Mouse (Mus musculus) kidney, postnatal 0 days (tissue): Measurements from ENCODE around the gene Arhgef18. TPM values are rescaled to one million over a fixed set of nuclear protein-coding genes. Genes with fewer than 3 reads are reported as not detected.
A peak's percentile ranks its signal among the peaks of the same experiment; 100 is the strongest.

ENCODE experiments used
- ATAC-seq: fragments of 200-750 bp; cut with Nextera tagmentation; replicated peaks from 2 replicates; pipeline ENCODE4 v1.8.0; 2017; ENCODE audit warnings: low read depth, moderate number of reproducible peaks, moderate TSS enrichment, moderate library complexity; ENCODE audit not compliant: low FRiP score
- DNase-seq: peaks from one replicate; pipeline ENCODE4 v3.0.0-alpha.2; 2016; ENCODE audit warnings: low spot score
- H3K27ac ChIP-seq: fragments of 300-500 bp; sonication (generic); 2 replicates; pipeline ENCODE4 v1.5.1; 2014; ENCODE audit warnings: mild to moderate bottlenecking
- H3K27me3 ChIP-seq: fragments of 300-500 bp; sonication (generic); 2 replicates; pipeline ENCODE4 v1.6.1; 2014; ENCODE audit warnings: low read length, mixed read lengths; ENCODE audit not compliant: insufficient read depth
- H3K36me3 ChIP-seq: fragments of 300-500 bp; sonication (generic); 2 replicates; pipeline ENCODE4 v1.6.1; 2014; ENCODE audit warnings: low read length, mixed read lengths; ENCODE audit not compliant: insufficient read depth
- H3K4me1 ChIP-seq: fragments of 300-500 bp; sonication (generic); replicated peaks from 2 replicates; pipeline ENCODE4 v1.6.1; 2014; ENCODE audit warnings: antibody characterized with exemption, low read length, mixed read lengths; ENCODE audit not compliant: insufficient read depth
- H3K4me2 ChIP-seq: fragments of 300-500 bp; sonication (generic); 2 replicates; pipeline ENCODE4 v1.6.1; 2014; ENCODE audit warnings: mild to moderate bottlenecking, low read length, moderate library complexity, mixed read lengths
- H3K4me3 ChIP-seq: fragments of 300-500 bp; sonication (generic); replicated peaks from 2 replicates; pipeline ENCODE4 v1.5.1; 2014; ENCODE audit warnings: low read depth, low read length
- H3K9ac ChIP-seq: fragments of 300-500 bp; sonication (generic); 2 replicates; pipeline ENCODE4 v1.6.1; 2014; ENCODE audit warnings: low read depth, low read length
- H3K9me3 ChIP-seq: fragments of 300-500 bp; sonication (generic); replicated peaks from 2 replicates; pipeline ENCODE4 v1.6.1; 2016; ENCODE audit warnings: low read length, inconsistent platforms, mixed read lengths
- CTCF ChIP-seq: IDR thresholded peaks from 2 replicates; pipeline ENCODE4 v1.5.1; 2016; ENCODE audit warnings: antibody characterized with exemption, low read depth, mild to moderate bottlenecking, moderate library complexity
- WGBS: fragments of 180-500 bp; shearing (Covaris S2); extraction: QIAGEN DNeasy Blood & Tissue Kit; methylation state at CpG from one replicate; pipeline ENCODE4 v1.1.7; 2014; 5-methylcytosine and 5-hydroxymethylcytosine counted together
- polyA plus RNA-seq: library from polyadenylated mRNA; unstranded; fragments of >200 nt; fragmentation: Nextera tagmentation; extraction: Ambion mirVana; gene quantifications from 2 replicates; pipeline ENCODE4 v1.2.1, GENCODE M21; 2015

The Arhgef18 gene
- polyA plus RNA-seq, 1 experiment from 2014 or later, result 9.6 TPM

- H3K4me2 ChIP-seq, result peak overlapping the region; percentile 58
- H3K9me3 ChIP-seq, result no peaks in the 10 kb centered on the region
- DNase-seq, result peak; percentile 29
- H3K4me3 ChIP-seq, result peak overlapping the region; percentile 96
- peaks cover 18% of the 10 kb centered on the region for H3K36me3 ChIP-seq
- H3K9ac ChIP-seq, result peak overlapping the region; percentile 99
- peaks cover 5% of the 10 kb centered on the region; the same call in 1 of the 2 replicates for H3K4me1 ChIP-seq
- peak overlapping the region; percentile 85 for H3K27ac ChIP-seq
- no peak for TF ChIP-seq CTCF
- ATAC-seq, result no peak
- H3K27me3 ChIP-seq, result no peaks in the 10 kb centered on the region
- WGBS, result 32% methylated on average over 6 of the region's 6 CpGs
Observed at GRCm38 (mm10) chr8:3493845-3494208, 101.0 kb downstream of the Arhgef18 start.

GRCm38 (mm10) chr8:3495578-3496427, 103.0 kb downstream of the Arhgef18 start:
- DNase-seq, result no peak
- Histone ChIP-seq H3K27ac (no peak overlapping the region), H3K36me3 (peaks cover 18% of the 10 kb centered on the region), H3K4me1 (peaks cover 5% of the 10 kb centered on the region; the same call in 1 of the 2 replicates), H3K4me2 (no peak overlapping the region), H3K27me3 (no peaks in the 10 kb centered on the region), H3K9ac (no peak overlapping the region), H3K4me3 (no peak overlapping the region), H3K9me3 (no peaks in the 10 kb centered on the region)
- no peak for TF ChIP-seq CTCF
- ATAC-seq, result no peak
- WGBS, result 96% methylated on average over 44 of the region's 44 CpGs

GRCm38 (mm10) chr8:3496428-3496748, 103.6 kb downstream of the Arhgef18 start:
- no peaks in the 10 kb centered on the region for H3K27me3 ChIP-seq
- TF ChIP-seq CTCF, result no peak

GRCm38 (mm10) chr8:3498583-3498982, 105.8 kb downstream of the Arhgef18 start:
- no peak for ATAC-seq
- H3K9me3 ChIP-seq, result no peaks in the 10 kb centered on the region
- H3K9ac ChIP-seq, result no peak overlapping the region
- peaks cover 5% of the 10 kb centered on the region; the same call in 1 of the 2 replicates for H3K4me1 ChIP-seq
- H3K27me3 ChIP-seq, result no peaks in the 10 kb centered on the region
- no peak overlapping the region for H3K4me2 ChIP-seq
- H3K36me3 ChIP-seq, result peaks cover 18% of the 10 kb centered on the region
- no peak overlapping the region for H3K27ac ChIP-seq
- no peak for TF ChIP-seq CTCF
- no peak for DNase-seq
- WGBS, result 85% methylated on average over 3 of the region's 3 CpGs
- no peak overlapping the region for H3K4me3 ChIP-seq

More at GRCm38 (mm10) chr8:3496428-3496748, 103.6 kb downstream of the Arhgef18 start:
- no peaks in the 10 kb centered on the region for H3K9me3 ChIP-seq
- peaks cover 18% of the 10 kb centered on the region for H3K36me3 ChIP-seq
- no peak overlapping the region for H3K4me2 ChIP-seq
- no peak overlapping the region for H3K9ac ChIP-seq
- DNase-seq, result no peak
- H3K27ac ChIP-seq, result no peak overlapping the region
- peaks cover 5% of the 10 kb centered on the region; the same call in 1 of the 2 replicates for H3K4me1 ChIP-seq
- ATAC-seq, result no peak
- H3K4me3 ChIP-seq, result no peak overlapping the region
- 94% methylated on average over 15 of the region's 15 CpGs for WGBS

DNA sequence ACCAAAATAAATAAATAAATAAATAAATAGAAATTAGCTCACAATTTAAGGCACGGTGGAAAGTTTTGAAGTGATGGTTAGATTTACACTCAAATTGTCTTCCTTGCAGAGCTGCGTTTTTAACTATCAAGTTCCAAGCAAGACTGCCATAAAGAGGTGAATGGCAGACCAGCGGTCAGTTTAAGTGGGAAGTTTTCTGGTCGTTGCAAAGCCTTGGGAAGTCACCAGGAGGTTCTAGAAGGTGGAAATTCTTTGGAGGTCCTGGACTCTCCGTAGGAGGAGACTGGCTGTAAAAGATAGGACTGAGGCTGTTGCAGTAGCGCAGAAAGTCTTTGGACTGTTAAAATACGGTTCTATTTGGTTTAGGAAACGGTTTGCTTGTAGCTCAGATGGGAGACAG, 106.9 kb downstream of the Arhgef18 start:
- peak overlapping the region; percentile 69 for H3K9ac ChIP-seq
- peak; percentile 63 for DNase-seq

GRCm38 (mm10) chr8:3500235-3501090, 107.7 kb downstream of the Arhgef18 start, which contains the start of gene Mcoln1:
TSS of gene Mcoln1 (plus strand) at chr8:3500457.
- peaks cover 14% of the 10 kb centered on the region for H3K36me3 ChIP-seq
- no peaks in the 10 kb centered on the region for H3K27me3 ChIP-seq
- H3K27ac ChIP-seq, result peak within 1 kb of the TSS; percentile 79
- no peaks in the 10 kb centered on the region for H3K9me3 ChIP-seq
- peak; percentile 98 for DNase-seq
- ATAC-seq, result peak; percentile 92
- TF ChIP-seq CTCF, result peak; percentile 27; the same call in 1 of the 2 replicates
- no peaks in the 10 kb centered on the region for H3K4me1 ChIP-seq
- WGBS, result under 1% methylated on average over 65 of the region's 70 CpGs
- peak within 1 kb of the TSS; percentile 83 for H3K4me3 ChIP-seq
- peak within 1 kb of the TSS; percentile 70 for H3K4me2 ChIP-seq
- peak within 1 kb of the TSS; percentile 81 for H3K9ac ChIP-seq

More for the DNA sequence above, 106.9 kb downstream of the Arhgef18 start:
- Histone ChIP-seq H3K4me2 (peak overlapping the region; percentile 70), H3K4me1 (no peaks in the 10 kb centered on the region), H3K27me3 (no peaks in the 10 kb centered on the region), H3K36me3 (peaks cover 18% of the 10 kb centered on the region), H3K4me3 (peak overlapping the region; percentile 83), H3K27ac (peak overlapping the region; percentile 79), H3K9me3 (no peaks in the 10 kb centered on the region)
- 0 out of 2 replicates have a peak, but pooled peaks have one; percentile 4 for ATAC-seq
- TF ChIP-seq CTCF, result no peak
- 3% methylated on average over 8 of the region's 8 CpGs for WGBS
